Mouse (Mus musculus): ENCODE measurements around the gene Prps1l3.

DNA sequence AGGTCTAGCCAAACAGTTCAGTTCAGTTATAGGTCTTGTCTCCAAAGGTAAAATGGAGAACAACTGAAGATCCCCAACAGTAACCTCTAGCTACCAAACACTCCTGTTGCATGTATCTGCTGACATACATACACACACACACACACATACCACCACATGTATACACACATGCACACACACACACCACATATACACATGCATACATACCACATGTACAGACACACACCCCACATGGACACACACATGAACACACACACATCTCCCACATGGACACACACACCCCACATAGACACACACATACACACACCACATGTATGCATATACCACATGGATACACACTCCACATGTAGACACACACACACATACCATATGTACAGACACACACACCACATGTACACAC lies 31.9 kb upstream of the Prps1l3 start:
- TF ChIP-seq CTCF (IDR thresholded peaks at IDR 0.05; ENCODE audit: borderline replicate concordance, insufficient read depth, low read length) (no peak), POLR2A (IDR thresholded peaks at IDR 0.05; ENCODE audit: low read depth, low read length) (no peak)
